Mouse (Mus musculus) Muller cell, postnatal 12 days (primary cell): ENCODE measurements around the gene Rnf144b.
A peak's percentile ranks its signal among the peaks of the same experiment; 100 is the strongest.

Source experiments
- DNase-seq: peaks from one replicate; pipeline ENCODE4 v3.0.0-alpha.2; 2015; ENCODE audit errors: inconsistent ontology term

Rnf144b gene

GRCm38 (mm10) chr13:47261961-47262360, 139.5 kb downstream of the Rnf144b start:
- DNase-seq: no peak

- peak; percentile 44 for DNase-seq
Measured at GRCm38 (mm10) chr13:47264382-47264781, 141.9 kb downstream of the Rnf144b start.

GRCm38 (mm10) chr13:47266411-47266810, 144.0 kb downstream of the Rnf144b start:
- DNase-seq: no peak

- no peak for DNase-seq
Measured at GRCm38 (mm10) chr13:47268227-47268626, 145.8 kb downstream of the Rnf144b start.

GRCm38 (mm10) chr13:47272928-47273327, 150.5 kb downstream of the Rnf144b start:
- peak; percentile 69 for DNase-seq

GRCm38 (mm10) chr13:47273487-47273886, 151.0 kb downstream of the Rnf144b start:
- peak; percentile 67 for DNase-seq

GRCm38 (mm10) chr13:47274139-47274538, 151.7 kb downstream of the Rnf144b start:
- no peak for DNase-seq

GRCm38 (mm10) chr13:47277000-47277823, 154.8 kb downstream of the Rnf144b start:
- peak; percentile 87 for DNase-seq

GRCm38 (mm10) chr13:47277824-47278290, 155.4 kb downstream of the Rnf144b start:
- DNase-seq: no peak

GRCm38 (mm10) chr13:47282221-47282620, 159.8 kb downstream of the Rnf144b start:
- DNase-seq: no peak

GRCm38 (mm10) chr13:47288449-47288848, 166.0 kb downstream of the Rnf144b start:
- peak; percentile 56 for DNase-seq

- no peak for DNase-seq
Measured at GRCm38 (mm10) chr13:47296465-47296864, 174.0 kb downstream of the Rnf144b start.
